Mouse (Mus musculus): ENCODE measurements at regions not wholly inside any gene's neighbourhood (a gene's known extent, or its start where the extent isn't known, plus 50 kb on each side); places are given as distances from the start of the nearest gene placed in this dataset.

GRCm38 (mm10) chr6:69578416-69578815 lies 1213.6 kb downstream of the Rpia start:
- Histone ChIP-seq H3K4me2 (ENCODE audit: low read depth, low read length) (no peak overlapping the region), H3K27ac (no peak overlapping the region), H3K9ac (replicated peaks; ENCODE audit: low read length) (no peak overlapping the region), H3K27me3 (ENCODE audit: insufficient read depth, low read length) (no peaks in the 10 kb centered on the region), H3K36me3 (ENCODE audit: insufficient read depth, low read length) (no peaks in the 10 kb centered on the region), H3K4me3 (ENCODE audit: low read length) (no peak overlapping the region), H3K9me3 (ENCODE audit: low read length) (no peaks in the 10 kb centered on the region), H3K4me1 (ENCODE audit: insufficient read depth, low read length) (no peaks in the 10 kb centered on the region)
- DNase-seq (ENCODE audit: low spot score): peak; percentile 12
- no peak for TF ChIP-seq CTCF (IDR thresholded peaks at IDR 0.05; ENCODE audit: low read depth)
- 76% methylated on average over 2 of the region's 2 CpGs for WGBS
- ATAC-seq: no peak

Measured in hindbrain, postnatal 0 days (tissue).